Mouse (Mus musculus): ENCODE data around the gene Gap43. TPM values are rescaled to one million over a fixed set of nuclear protein-coding genes. Genes with fewer than 3 reads are reported as not detected.

The Gap43 gene
- polyA plus RNA-seq, 1 experiment from 2014 or later = 57.3 TPM

- peak overlapping the region; percentile 52; the same call in 1 of the 2 replicates for H3K9ac ChIP-seq (ENCODE audit: low read length)
- WGBS = under 1% methylated on average over 10 of the region's 10 CpGs
- H3K4me3 ChIP-seq (replicated peaks; ENCODE audit: low read length) = peak overlapping the region; percentile 34
- peak overlapping the region; percentile 60 for H3K4me2 ChIP-seq (ENCODE audit: low read depth, low read length)
- H3K9me3 ChIP-seq (replicated peaks; ENCODE audit: control insufficient read depth, low read length) = no peaks in the 10 kb centered on the region
- H3K4me1 ChIP-seq (ENCODE audit: control insufficient read depth, insufficient read depth, low read length) = no peaks in the 10 kb centered on the region
- H3K36me3 ChIP-seq (ENCODE audit: control insufficient read depth, insufficient read depth, low read length) = no peaks in the 10 kb centered on the region
- 0 out of 2 replicates have a peak, but pooled peaks have one; percentile 25 for ATAC-seq (ENCODE audit: insufficient read depth, low FRiP score)
- no peaks in the 10 kb centered on the region for H3K27me3 ChIP-seq (ENCODE audit: control insufficient read depth, insufficient read depth, low read length)
- H3K27ac ChIP-seq (ENCODE audit: low read length) = no peak overlapping the region
Observed at GRCm38 (mm10) chr16:42339512-42339911, 939 bp downstream of the Gap43 start.

- no peaks in the 10 kb centered on the region for H3K4me1 ChIP-seq (ENCODE audit: control insufficient read depth, insufficient read depth, low read length)
- no peaks in the 10 kb centered on the region for H3K9me3 ChIP-seq (replicated peaks; ENCODE audit: control insufficient read depth, low read length)
- H3K4me3 ChIP-seq (replicated peaks; ENCODE audit: low read length) = peak overlapping the region; percentile 34
- no peak overlapping the region for H3K27ac ChIP-seq (ENCODE audit: low read length)
- no peaks in the 10 kb centered on the region for H3K36me3 ChIP-seq (ENCODE audit: control insufficient read depth, insufficient read depth, low read length)
- H3K27me3 ChIP-seq (ENCODE audit: control insufficient read depth, insufficient read depth, low read length) = no peaks in the 10 kb centered on the region
- WGBS = 8% methylated on average over 4 of the region's 4 CpGs
- H3K9ac ChIP-seq (ENCODE audit: low read length) = 0 out of 2 replicates have a peak overlapping the region, but pooled peaks have one; percentile 10
- no peak for ATAC-seq (ENCODE audit: insufficient read depth, low FRiP score)
- peak overlapping the region; percentile 60 for H3K4me2 ChIP-seq (ENCODE audit: low read depth, low read length)
Observed at GRCm38 (mm10) chr16:42338987-42339386, 1.5 kb downstream of the Gap43 start.

GRCm38 (mm10) chr16:42338342-42338741 lies 2.1 kb downstream of the Gap43 start:
- no peaks in the 10 kb centered on the region for H3K27me3 ChIP-seq (ENCODE audit: control insufficient read depth, insufficient read depth, low read length)
- no peak overlapping the region for H3K4me2 ChIP-seq (ENCODE audit: low read depth, low read length)
- H3K4me3 ChIP-seq (replicated peaks; ENCODE audit: low read length) = no peak overlapping the region
- no peak overlapping the region for H3K9ac ChIP-seq (ENCODE audit: low read length)
- no peaks in the 10 kb centered on the region for H3K36me3 ChIP-seq (ENCODE audit: control insufficient read depth, insufficient read depth, low read length)
- no peaks in the 10 kb centered on the region for H3K9me3 ChIP-seq (replicated peaks; ENCODE audit: control insufficient read depth, low read length)
- H3K4me1 ChIP-seq (ENCODE audit: control insufficient read depth, insufficient read depth, low read length) = no peaks in the 10 kb centered on the region
- H3K27ac ChIP-seq (ENCODE audit: low read length) = no peak overlapping the region
- no peak for ATAC-seq (ENCODE audit: insufficient read depth, low FRiP score)
- 25% methylated on average over 4 of the region's 4 CpGs for WGBS

- no peaks in the 10 kb centered on the region for H3K9me3 ChIP-seq (replicated peaks; ENCODE audit: control insufficient read depth, low read length)
- H3K27me3 ChIP-seq (ENCODE audit: control insufficient read depth, insufficient read depth, low read length) = no peaks in the 10 kb centered on the region
- H3K4me1 ChIP-seq (ENCODE audit: control insufficient read depth, insufficient read depth, low read length) = no peaks in the 10 kb centered on the region
- H3K27ac ChIP-seq (ENCODE audit: low read length) = no peak overlapping the region
- H3K4me3 ChIP-seq (replicated peaks; ENCODE audit: low read length) = no peak overlapping the region
- no peak overlapping the region for H3K9ac ChIP-seq (ENCODE audit: low read length)
- no peaks in the 10 kb centered on the region for H3K36me3 ChIP-seq (ENCODE audit: control insufficient read depth, insufficient read depth, low read length)
- no peak overlapping the region for H3K4me2 ChIP-seq (ENCODE audit: low read depth, low read length)
- WGBS = 26% methylated on average over 2 of the region's 2 CpGs
- no peak for ATAC-seq (ENCODE audit: insufficient read depth, low FRiP score)
Observed at GRCm38 (mm10) chr16:42337663-42338062, 2.8 kb downstream of the Gap43 start.

GRCm38 (mm10) chr16:42336610-42337009 lies 3.8 kb downstream of the Gap43 start:
- WGBS = 41% methylated on average over 2 of the region's 2 CpGs
- H3K27ac ChIP-seq (ENCODE audit: low read length) = no peak overlapping the region
- H3K27me3 ChIP-seq (ENCODE audit: control insufficient read depth, insufficient read depth, low read length) = no peaks in the 10 kb centered on the region
- H3K4me3 ChIP-seq (replicated peaks; ENCODE audit: low read length) = no peak overlapping the region
- H3K9ac ChIP-seq (ENCODE audit: low read length) = no peak overlapping the region
- no peaks in the 10 kb centered on the region for H3K36me3 ChIP-seq (ENCODE audit: control insufficient read depth, insufficient read depth, low read length)
- no peak for ATAC-seq (ENCODE audit: insufficient read depth, low FRiP score)
- H3K4me2 ChIP-seq (ENCODE audit: low read depth, low read length) = no peak overlapping the region
- no peaks in the 10 kb centered on the region for H3K4me1 ChIP-seq (ENCODE audit: control insufficient read depth, insufficient read depth, low read length)
- H3K9me3 ChIP-seq (replicated peaks; ENCODE audit: control insufficient read depth, low read length) = no peaks in the 10 kb centered on the region

- 17% methylated on average over 4 of the region's 4 CpGs for WGBS
Observed at GRCm38 (mm10) chr16:42332321-42332720, 8.1 kb downstream of the Gap43 start.

GRCm38 (mm10) chr16:42326191-42326590 lies 14.3 kb downstream of the Gap43 start:
- Histone ChIP-seq H3K36me3 (ENCODE audit: control insufficient read depth, insufficient read depth, low read length) (no peaks in the 10 kb centered on the region), H3K4me2 (ENCODE audit: low read depth, low read length) (no peak overlapping the region), H3K27me3 (ENCODE audit: control insufficient read depth, insufficient read depth, low read length) (no peaks in the 10 kb centered on the region), H3K4me3 (replicated peaks; ENCODE audit: low read length) (no peak overlapping the region), H3K4me1 (ENCODE audit: control insufficient read depth, insufficient read depth, low read length) (no peaks in the 10 kb centered on the region), H3K9ac (ENCODE audit: low read length) (no peak overlapping the region), H3K27ac (ENCODE audit: low read length) (no peak overlapping the region), H3K9me3 (replicated peaks; ENCODE audit: control insufficient read depth, low read length) (no peaks in the 10 kb centered on the region)
- 56% methylated on average over 2 of the region's 2 CpGs for WGBS
- ATAC-seq (ENCODE audit: insufficient read depth, low FRiP score) = no peak

More at GRCm38 (mm10) chr16:42332321-42332720, 8.1 kb downstream of the Gap43 start:
- no peak for ATAC-seq (ENCODE audit: insufficient read depth, low FRiP score)
- Histone ChIP-seq H3K27me3 (ENCODE audit: control insufficient read depth, insufficient read depth, low read length) (no peaks in the 10 kb centered on the region), H3K27ac (ENCODE audit: low read length) (no peak overlapping the region), H3K4me1 (ENCODE audit: control insufficient read depth, insufficient read depth, low read length) (no peaks in the 10 kb centered on the region), H3K9me3 (replicated peaks; ENCODE audit: control insufficient read depth, low read length) (no peaks in the 10 kb centered on the region), H3K9ac (ENCODE audit: low read length) (no peak overlapping the region), H3K4me2 (ENCODE audit: low read depth, low read length) (no peak overlapping the region), H3K36me3 (ENCODE audit: control insufficient read depth, insufficient read depth, low read length) (no peaks in the 10 kb centered on the region), H3K4me3 (replicated peaks; ENCODE audit: low read length) (no peak overlapping the region)

- Histone ChIP-seq H3K27ac (ENCODE audit: low read length) (no peak overlapping the region), H3K9ac (ENCODE audit: low read length) (no peak overlapping the region), H3K36me3 (ENCODE audit: control insufficient read depth, insufficient read depth, low read length) (no peaks in the 10 kb centered on the region), H3K9me3 (replicated peaks; ENCODE audit: control insufficient read depth, low read length) (no peaks in the 10 kb centered on the region), H3K27me3 (ENCODE audit: control insufficient read depth, insufficient read depth, low read length) (no peaks in the 10 kb centered on the region), H3K4me3 (replicated peaks; ENCODE audit: low read length) (no peak overlapping the region), H3K4me2 (ENCODE audit: low read depth, low read length) (no peak overlapping the region), H3K4me1 (ENCODE audit: control insufficient read depth, insufficient read depth, low read length) (no peaks in the 10 kb centered on the region)
- no peak for ATAC-seq (ENCODE audit: insufficient read depth, low FRiP score)
Observed at GRCm38 (mm10) chr16:42325536-42325935, 14.9 kb downstream of the Gap43 start.

GRCm38 (mm10) chr16:42319831-42320230 lies 20.6 kb downstream of the Gap43 start:
- Histone ChIP-seq H3K27me3 (ENCODE audit: control insufficient read depth, insufficient read depth, low read length) (no peaks in the 10 kb centered on the region), H3K9me3 (replicated peaks; ENCODE audit: control insufficient read depth, low read length) (no peaks in the 10 kb centered on the region), H3K9ac (ENCODE audit: low read length) (no peak overlapping the region), H3K4me3 (replicated peaks; ENCODE audit: low read length) (no peak overlapping the region), H3K27ac (ENCODE audit: low read length) (no peak overlapping the region), H3K4me1 (ENCODE audit: control insufficient read depth, insufficient read depth, low read length) (no peaks in the 10 kb centered on the region), H3K36me3 (ENCODE audit: control insufficient read depth, insufficient read depth, low read length) (no peaks in the 10 kb centered on the region), H3K4me2 (ENCODE audit: low read depth, low read length) (no peak overlapping the region)
- ATAC-seq (ENCODE audit: insufficient read depth, low FRiP score) = no peak

- ATAC-seq (ENCODE audit: insufficient read depth, low FRiP score) = no peak
- H3K4me3 ChIP-seq (replicated peaks; ENCODE audit: low read length) = no peak overlapping the region
- no peak overlapping the region for H3K4me2 ChIP-seq (ENCODE audit: low read depth, low read length)
- no peaks in the 10 kb centered on the region for H3K9me3 ChIP-seq (replicated peaks; ENCODE audit: control insufficient read depth, low read length)
- WGBS = 71% methylated on average over 5 of the region's 5 CpGs
- no peaks in the 10 kb centered on the region for H3K36me3 ChIP-seq (ENCODE audit: control insufficient read depth, insufficient read depth, low read length)
- no peak overlapping the region for H3K9ac ChIP-seq (ENCODE audit: low read length)
- H3K27me3 ChIP-seq (ENCODE audit: control insufficient read depth, insufficient read depth, low read length) = no peaks in the 10 kb centered on the region
- H3K27ac ChIP-seq (ENCODE audit: low read length) = no peak overlapping the region
- H3K4me1 ChIP-seq (ENCODE audit: control insufficient read depth, insufficient read depth, low read length) = no peaks in the 10 kb centered on the region
Observed at GRCm38 (mm10) chr16:42319365-42319764, 21.1 kb downstream of the Gap43 start.
